Mouse (Mus musculus) left cerebral cortex, postnatal 25 days (tissue): ENCODE data around the gene Cfap73. TPM values are rescaled to one million over a fixed set of nuclear protein-coding genes. Genes with fewer than 3 reads are reported as not detected.
A peak's percentile ranks its signal among the peaks of the same experiment; 100 is the strongest.

Experiments used
- DNase-seq, 2 experiments: peaks; one replicate each; pipeline ENCODE4 v3.0.0; 2022; ENCODE audit warnings: low spot score in 2 of 2, mixed read lengths in 1 of 2
- intact Hi-C: fragments of 180-260 bp; cut with DNase I; formaldehyde crosslinking; loops from one replicate; pipeline ENCODE4 v1.15.1; 2025
- total RNA-seq, 2 experiments: library from RNA; stranded (reverse); gene quantifications; 2 replicates each; pipeline ENCODE4 v1.2.3; 2021

Gene Cfap73
- total RNA-seq, 2 experiments from 2014 or later, result not detected

- intact Hi-C loops, result loop anchor here (2.0 kb wide), 2 partner anchors 28 to 90 kb away; partner anchors contain the start of genes Dtx1 and Rasal1
- DNase-seq, result peak in 1 of 2 experiments; percentile 66
Measured at GRCm38 (mm10) chr5:120621078-120621765, 12.8 kb downstream of the Cfap73 start.

GRCm38 (mm10) chr5:120620375-120621077 is 13.5 kb downstream of the Cfap73 start:
- intact Hi-C loops, result loop anchor here (1.0 to 2.0 kb wide), 4 partner anchors 28 to 126 kb away; partner anchors contain the start of genes Dtx1 and Rasal1

GRCm38 (mm10) chr5:120619201-120619600 is 14.8 kb downstream of the Cfap73 start:
- intact Hi-C loops, result no loop called here
- peak in 1 of 2 experiments; percentile 60 for DNase-seq

More at GRCm38 (mm10) chr5:120620375-120621077, 13.5 kb downstream of the Cfap73 start:
- DNase-seq, result peak; percentile 87 to 91

GRCm38 (mm10) chr5:120618778-120619177 is 15.3 kb downstream of the Cfap73 start:
- intact Hi-C loops, result no loop called here
- no peak for DNase-seq

GRCm38 (mm10) chr5:120615903-120616302 is 18.1 kb downstream of the Cfap73 start:
- intact Hi-C loops, result no loop called here
- no peak for DNase-seq

- intact Hi-C loops, result no loop called here
- peak; percentile 100 for DNase-seq
Measured at GRCm38 (mm10) chr5:120612822-120613604, 21.0 kb downstream of the Cfap73 start.

GRCm38 (mm10) chr5:120612442-120612821 is 21.6 kb downstream of the Cfap73 start, which contains the start of the genes Rita1 and Ddx54:
Rita1 (minus strand) TSS chr5:120612589.
Ddx54 (plus strand) TSS chr5:120612739.
- DNase-seq, result peak; percentile 99
- intact Hi-C loops, result no loop called here

- no peak for DNase-seq
- intact Hi-C loops, result no loop called here
Measured at GRCm38 (mm10) chr5:120611416-120611815, 22.6 kb downstream of the Cfap73 start.

GRCm38 (mm10) chr5:120610906-120611305 is 23.1 kb downstream of the Cfap73 start:
- no peak for DNase-seq
- intact Hi-C loops, result no loop called here

GRCm38 (mm10) chr5:120609246-120609775 is 24.7 kb downstream of the Cfap73 start:
- DNase-seq, result no peak
- intact Hi-C loops, result loop anchor here (5.0 to 10.0 kb wide), 2 partner anchors 52 to 455 kb away; no protein-coding TSS in a partner anchor

- intact Hi-C loops, result loop anchor here (5.0 to 10.0 kb wide), 2 partner anchors 50 to 453 kb away; no protein-coding TSS in a partner anchor
Measured at GRCm38 (mm10) chr5:120607335-120607734, 26.7 kb downstream of the Cfap73 start.

GRCm38 (mm10) chr5:120606590-120607200 is 27.3 kb downstream of the Cfap73 start:
- no peak for DNase-seq
- intact Hi-C loops, result loop anchor here (5.0 to 10.0 kb wide), 2 partner anchors 49 to 452 kb away; no protein-coding TSS in a partner anchor

More at GRCm38 (mm10) chr5:120607335-120607734, 26.7 kb downstream of the Cfap73 start:
- DNase-seq, result no peak

- intact Hi-C loops, result loop anchor here (1.0 to 10.0 kb wide), 3 partner anchors 48 to 451 kb away; no protein-coding TSS in a partner anchor
- peak; percentile 89 to 94 for DNase-seq
Measured at GRCm38 (mm10) chr5:120605688-120606087, 28.3 kb downstream of the Cfap73 start.

- intact Hi-C loops, result loop anchor here (1.0 to 10.0 kb wide), 3 partner anchors 48 to 450 kb away; no protein-coding TSS in a partner anchor
- DNase-seq, result no peak
Measured at GRCm38 (mm10) chr5:120605241-120605661, 28.8 kb downstream of the Cfap73 start.

GRCm38 (mm10) chr5:120604839-120605238 is 29.2 kb downstream of the Cfap73 start:
- peak; percentile 85 to 86 for DNase-seq
- intact Hi-C loops, result loop anchor here (1.0 to 10.0 kb wide), 3 partner anchors 48 to 450 kb away; no protein-coding TSS in a partner anchor

GRCm38 (mm10) chr5:120603515-120603914 is 30.5 kb downstream of the Cfap73 start:
- no peak for DNase-seq
- intact Hi-C loops, result loop anchor here (10.0 kb wide), 1 partner anchor 449 kb away; no protein-coding TSS in a partner anchor

- DNase-seq, result no peak
- intact Hi-C loops, result loop anchor here (10.0 kb wide), 1 partner anchor 447 kb away; no protein-coding TSS in a partner anchor
Measured at GRCm38 (mm10) chr5:120602210-120602609, 31.8 kb downstream of the Cfap73 start.

- DNase-seq, result no peak
- intact Hi-C loops, result loop anchor here (10.0 kb wide), 1 partner anchor 446 kb away; no protein-coding TSS in a partner anchor
Measured at GRCm38 (mm10) chr5:120600946-120601668, 32.9 kb downstream of the Cfap73 start.
